Mouse (Mus musculus) testis, postnatal 14 days (tissue): ENCODE data around the gene Mfn1.

Source experiments
- DNase-seq: peaks from one replicate; pipeline ENCODE4 v3.0.0; 2021; ENCODE audit warnings: low spot score

Gene Mfn1

DNA sequence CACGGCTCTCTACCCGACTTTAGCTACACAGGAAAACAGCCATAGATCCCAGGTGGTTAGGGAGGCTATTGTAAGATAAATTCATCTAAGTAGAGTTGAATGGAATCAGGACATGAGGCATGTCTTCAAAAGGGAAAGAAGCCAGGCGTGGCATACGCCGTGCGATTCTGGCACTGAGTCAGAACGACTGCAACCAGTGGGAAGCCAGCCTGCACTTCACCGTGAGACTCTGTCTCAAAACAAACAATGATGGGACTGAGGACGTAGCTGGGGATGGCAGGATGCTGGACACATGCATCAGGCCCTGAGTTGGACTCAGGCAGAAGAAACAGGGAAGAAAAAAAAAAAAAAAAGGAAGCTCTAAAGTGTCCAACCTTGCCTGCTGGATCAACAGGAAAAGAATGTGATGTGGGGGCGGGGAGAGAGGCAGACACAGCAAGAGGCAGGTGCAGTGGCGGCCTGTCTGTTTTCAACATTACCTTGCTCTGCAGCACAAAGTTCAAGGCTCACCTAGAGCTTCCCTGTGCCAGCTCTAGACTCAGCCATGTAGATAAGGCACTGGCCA, 82.4 kb downstream of the Mfn1 start:
- no peak for DNase-seq

DNA sequence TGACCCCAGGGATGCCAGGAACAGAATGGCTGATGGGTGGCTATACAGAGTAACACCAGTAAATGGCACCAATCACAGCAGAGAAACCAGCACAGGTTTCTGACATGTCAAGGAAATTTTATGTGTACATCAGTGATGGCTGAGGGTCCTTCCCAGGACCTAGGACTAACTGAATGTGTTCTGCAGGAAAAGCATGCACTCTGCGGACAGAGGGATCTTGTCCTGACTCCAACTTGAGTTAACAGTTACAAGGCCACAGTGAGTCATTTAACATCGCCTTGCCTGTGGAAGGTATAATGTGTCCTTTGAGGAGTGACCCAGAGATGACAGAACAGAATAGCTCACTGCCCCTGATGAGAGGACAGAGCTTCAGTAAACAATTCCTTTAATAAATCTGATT, 85.5 kb downstream of the Mfn1 start:
- DNase-seq: no peak

DNA sequence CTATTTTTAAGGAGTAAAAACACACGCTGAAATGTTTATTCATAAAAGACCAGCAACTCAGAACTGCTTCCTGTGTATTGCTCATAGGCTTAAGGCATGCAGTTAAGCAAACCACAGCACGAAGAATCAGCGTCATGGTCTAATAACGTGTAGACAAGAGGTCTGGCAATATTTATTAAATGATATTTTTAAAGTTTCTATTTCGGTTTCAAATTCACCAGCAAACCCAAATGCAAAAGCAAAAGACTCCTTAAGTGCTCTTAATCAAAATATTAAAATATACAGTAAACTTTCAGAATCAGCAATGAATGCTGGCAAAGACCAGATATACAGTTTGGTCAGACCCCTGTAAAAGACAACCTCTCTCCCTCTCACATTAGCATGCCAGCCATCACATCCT, 86.1 kb downstream of the Mfn1 start:
- no peak for DNase-seq

DNA sequence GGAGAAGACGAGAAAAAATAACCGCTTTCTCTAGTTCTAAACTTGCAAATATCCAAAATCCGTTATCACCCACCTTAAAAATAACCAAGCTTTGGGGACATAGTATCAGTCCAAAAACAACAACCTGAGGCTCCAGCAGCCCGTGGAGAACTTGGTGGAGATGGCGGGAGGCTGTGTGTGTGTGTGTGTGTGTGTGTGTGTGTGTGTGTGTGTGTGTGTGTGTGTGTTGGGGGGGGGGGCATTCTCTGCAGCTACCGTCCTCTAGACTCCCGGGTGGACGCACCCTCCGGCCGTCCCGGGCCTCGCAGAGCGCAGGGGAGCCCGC, 86.7 kb downstream of the Mfn1 start:
- no peak for DNase-seq

DNA sequence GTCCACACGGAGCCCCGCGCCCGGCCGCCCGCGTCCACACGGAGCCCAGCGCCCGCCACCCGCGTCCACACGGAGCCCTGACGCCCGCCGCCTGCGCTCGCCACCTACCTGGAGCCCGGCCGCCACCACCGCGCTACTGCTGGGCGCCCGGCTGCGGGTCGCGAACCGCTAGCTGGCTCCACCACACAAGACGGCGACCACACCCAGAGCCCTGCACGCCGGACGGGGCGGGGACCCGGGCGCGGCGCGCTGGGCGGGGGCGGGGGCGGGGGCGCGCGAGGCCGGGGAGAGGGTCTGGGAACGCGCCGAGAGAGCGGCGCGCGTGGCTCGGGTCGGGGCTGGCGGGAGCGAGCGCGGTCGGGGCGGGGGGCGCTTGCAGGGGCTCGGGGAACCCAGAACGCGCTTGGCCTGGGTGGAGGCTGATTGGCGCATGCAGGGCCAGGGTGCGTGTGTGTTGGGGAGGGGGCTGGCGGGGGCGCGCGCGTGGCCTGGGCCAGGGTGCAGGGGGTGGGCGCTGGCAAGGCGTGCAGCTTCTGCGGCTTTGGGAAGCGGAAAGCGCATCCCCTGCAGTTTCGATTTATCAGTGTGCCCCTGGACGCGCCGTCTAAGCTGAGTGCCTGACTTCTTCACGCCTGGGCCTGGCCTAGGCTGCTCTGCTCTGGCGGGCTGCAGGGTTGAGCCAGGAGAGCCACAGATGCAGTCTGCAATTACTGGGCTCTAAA, 87.2 kb downstream of the Mfn1 start, which contains the start of gene Gnb4:
TSS of gene Gnb4 (minus strand) at position 255 of the 722 bp plus-strand sequence.
- DNase-seq: peak; percentile 49

DNA sequence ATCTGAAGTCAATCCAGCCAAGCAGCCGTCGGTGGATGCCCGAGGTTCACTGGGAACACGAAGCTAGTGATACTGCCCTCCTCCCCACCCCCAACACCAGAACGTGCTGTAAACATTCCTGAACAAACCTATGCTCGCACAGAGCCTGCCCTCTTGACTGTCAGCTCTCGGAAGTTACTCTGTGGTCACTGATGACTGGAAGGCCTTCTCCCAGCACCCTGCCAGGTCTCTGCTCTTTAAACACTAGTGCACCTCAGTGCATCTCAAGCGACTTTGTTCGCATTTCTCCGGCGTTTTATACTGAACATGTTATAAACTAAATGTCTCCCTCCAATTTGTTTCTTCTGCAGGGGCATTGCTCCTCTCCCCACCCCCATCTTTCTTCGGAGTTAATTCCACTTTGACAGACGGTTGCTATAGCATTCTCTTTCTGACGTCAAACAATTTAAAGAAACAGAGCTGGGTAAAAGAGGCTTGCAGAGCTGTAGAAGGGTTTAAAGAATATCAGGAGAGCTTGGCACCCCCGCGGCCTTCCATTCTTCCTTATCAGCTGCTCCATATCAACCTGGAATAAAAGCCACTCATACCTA, 87.9 kb downstream of the Mfn1 start:
- no peak for DNase-seq

DNA sequence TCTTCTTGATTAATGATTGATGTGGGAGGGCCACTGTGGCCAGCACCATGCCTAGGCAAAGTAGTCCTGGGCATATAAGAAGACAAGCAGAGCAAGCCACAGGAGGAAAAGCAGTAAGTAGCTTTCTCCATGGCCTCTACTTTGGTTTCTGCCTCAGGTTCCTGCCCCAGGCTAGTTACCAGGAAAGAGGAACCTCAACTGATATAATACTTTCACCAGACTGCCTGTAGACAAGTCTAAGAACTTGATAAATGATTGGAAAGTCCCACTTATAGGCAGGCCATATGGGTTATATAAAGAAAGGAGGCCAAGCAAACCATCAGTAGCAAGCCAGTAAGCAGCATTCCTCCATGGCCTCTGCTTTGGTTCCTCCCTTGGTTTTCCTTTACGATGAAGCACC, 92.4 kb downstream of the Mfn1 start:
- no peak for DNase-seq

DNA sequence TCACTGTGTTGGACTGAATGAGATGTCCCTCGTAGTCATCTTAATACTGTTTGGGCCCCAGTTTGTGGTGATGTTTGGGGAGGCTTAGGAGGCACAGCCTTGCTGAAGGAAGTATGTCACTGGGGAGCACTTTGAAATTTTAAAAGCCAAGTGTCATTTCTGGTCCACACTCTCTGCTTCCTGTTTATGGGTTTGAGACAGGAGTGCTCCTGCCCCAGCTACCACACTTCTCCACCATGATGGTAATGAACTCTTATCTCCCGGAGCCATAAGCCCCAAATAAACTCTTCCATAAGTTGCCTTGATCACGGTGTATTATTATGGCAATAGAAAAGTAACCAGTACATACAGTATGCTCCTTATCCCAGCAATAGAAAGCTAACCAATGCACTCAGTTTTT, 92.8 kb downstream of the Mfn1 start:
- no peak for DNase-seq

DNA sequence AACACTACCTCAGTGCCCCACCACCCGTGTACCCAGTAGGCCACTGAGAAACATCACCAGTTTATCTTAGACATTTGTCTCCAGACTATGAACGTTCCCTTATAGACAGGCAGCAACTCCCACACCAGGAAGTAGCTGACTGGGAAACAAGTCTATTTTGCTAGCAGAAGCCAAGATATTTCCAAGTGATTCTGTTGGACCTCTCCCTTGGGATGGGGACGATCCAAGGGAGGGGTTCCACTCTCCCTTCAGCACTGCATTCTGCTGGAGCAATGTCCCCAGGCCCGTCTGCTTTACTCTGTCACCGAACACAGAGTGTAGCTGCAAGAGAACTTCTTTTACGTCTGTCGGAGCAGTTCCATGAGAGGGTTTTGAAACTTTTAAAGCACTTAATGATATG, 98.9 kb downstream of the Mfn1 start:
- DNase-seq: no peak
